In genomic region chr4:153883057-153883456, GRCm38 (mm10) we compare ENCODE assay signal across 28 mouse cellular contexts.
"Had no signal": no experiment of that assay in that cellular context is flagged by ENCODE, and none has a peak within 500 bp of the region (broad histone marks: within the 10 kb centered on the region; RNA-seq: fewer than 3 reads in every experiment).

No protein-coding gene starts in this region.

- H3K36me3 ChIP-seq: heart, embryonic 13.5 days; heart, embryonic 15.5 days; hindbrain, embryonic 13.5 days; hindbrain, embryonic 15.5 days; intestine, embryonic 15.5 days; kidney, embryonic 15.5 days; limb, embryonic 13.5 days; limb, embryonic 15.5 days; liver, embryonic 12.5 days had no signal

- H3K9me3 ChIP-seq: heart, embryonic 13.5 days; heart, embryonic 15.5 days; hindbrain, embryonic 13.5 days; hindbrain, embryonic 15.5 days; intestine, embryonic 15.5 days; kidney, embryonic 15.5 days; limb, embryonic 13.5 days; limb, embryonic 15.5 days; liver, embryonic 12.5 days had no signal

- DNase-seq: gastrocnemius, adult 2 months; gastrocnemius, postnatal 10 days; gastrocnemius, postnatal 25 days; heart, adult 18-20 months; heart, postnatal 14 days; heart, postnatal 36 days; kidney, adult 2 months; kidney, adult 9 months; kidney, postnatal 14 days; kidney, postnatal 36 days; layer of hippocampus, adult 9-11 months; layer of hippocampus, postnatal 36 days; left cerebral cortex, postnatal 4 days had no signal

- H3K9ac ChIP-seq: heart, embryonic 13.5 days; heart, embryonic 15.5 days; hindbrain, embryonic 13.5 days; hindbrain, embryonic 15.5 days; intestine, embryonic 15.5 days; kidney, embryonic 15.5 days; limb, embryonic 13.5 days; limb, embryonic 15.5 days; liver, embryonic 12.5 days; liver, embryonic 14.5 days had no signal

- H3K4me3 ChIP-seq: gastrocnemius, adult 2 months; heart, embryonic 13.5 days; heart, embryonic 15.5 days; hindbrain, embryonic 13.5 days; hindbrain, embryonic 15.5 days; intestine, embryonic 15.5 days; kidney, embryonic 15.5 days; left cerebral cortex, adult 2 months; limb, embryonic 13.5 days; limb, embryonic 15.5 days; liver, embryonic 12.5 days had no signal

- H3K4me2 ChIP-seq: heart, embryonic 11.5 days; heart, embryonic 13.5 days; heart, embryonic 15.5 days; hindbrain, embryonic 13.5 days; hindbrain, embryonic 15.5 days; intestine, embryonic 15.5 days; kidney, embryonic 15.5 days; limb, embryonic 13.5 days; limb, embryonic 15.5 days; liver, embryonic 12.5 days had no signal

- ATAC-seq: inflammation-experienced regulatory T-cells, adult 6 months; intestine, embryonic 15.5 days; intestine, postnatal 0 days; liver, embryonic 12.5 days had no signal

- H3K4me1 ChIP-seq: heart, embryonic 13.5 days; heart, embryonic 15.5 days; hindbrain, embryonic 13.5 days; hindbrain, embryonic 15.5 days; intestine, embryonic 15.5 days; kidney, embryonic 15.5 days; limb, embryonic 13.5 days; limb, embryonic 15.5 days; liver, embryonic 12.5 days had no signal

- H3K27ac ChIP-seq: gastrocnemius, adult 2 months; heart, embryonic 13.5 days; heart, embryonic 15.5 days; hindbrain, embryonic 13.5 days; hindbrain, embryonic 15.5 days; intestine, embryonic 15.5 days; kidney, embryonic 15.5 days; kidney, postnatal 0 days; left cerebral cortex, adult 2 months; limb, embryonic 13.5 days; limb, embryonic 15.5 days; liver, embryonic 12.5 days; liver, embryonic 14.5 days had no signal

- H3K27me3 ChIP-seq: heart, embryonic 15.5 days; hindbrain, embryonic 13.5 days; hindbrain, embryonic 15.5 days; intestine, embryonic 15.5 days; limb, embryonic 13.5 days; limb, embryonic 15.5 days; liver, embryonic 12.5 days had no signal
